31 mouse cellular contexts compared by ENCODE assay signal in genomic region chr15:96836670-96837069, GRCm38 (mm10).
"Had no signal": no experiment of that assay in that cellular context is flagged by ENCODE, and none has a peak within 500 bp of the region (broad histone marks: within the 10 kb centered on the region; RNA-seq: fewer than 3 reads in every experiment).

No protein-coding gene starts in this region.

- H3K4me3 ChIP-seq: limb, embryonic 10.5 days; limb, embryonic 12.5 days; limb, embryonic 13.5 days; limb, embryonic 15.5 days; liver, embryonic 12.5 days; liver, embryonic 13.5 days; liver, embryonic 15.5 days; lung, embryonic 15.5 days; megakaryocyte, embryonic 14.5 days; midbrain, embryonic 10.5 days; midbrain, embryonic 12.5 days; midbrain, embryonic 13.5 days; midbrain, embryonic 15.5 days; myocyte had no signal

- H3K4me1 ChIP-seq: limb, embryonic 15.5 days; liver, embryonic 12.5 days; liver, embryonic 15.5 days; lung, embryonic 15.5 days; megakaryocyte, embryonic 14.5 days; midbrain, embryonic 10.5 days; midbrain, embryonic 12.5 days; midbrain, embryonic 13.5 days; midbrain, embryonic 15.5 days had no signal

- H3K36me3 ChIP-seq: limb, embryonic 10.5 days; limb, embryonic 12.5 days; limb, embryonic 13.5 days; limb, embryonic 15.5 days; liver, embryonic 12.5 days; liver, embryonic 13.5 days; liver, embryonic 15.5 days; lung, embryonic 15.5 days; midbrain, embryonic 10.5 days; midbrain, embryonic 12.5 days; midbrain, embryonic 13.5 days; midbrain, embryonic 15.5 days had no signal

- DNase-seq: left cerebral cortex, postnatal 4 days; liver; liver, embryonic 13.5 days; liver, postnatal 0 days; lung, adult 18-20 months; lung, adult 2 months; lung, embryonic 14.5 days; lung, postnatal 10 days; lung, postnatal 14 days; lung, postnatal 36 days; lung, postnatal 4 days; midbrain, embryonic 14.5 days had no signal

- H3K4me2 ChIP-seq: limb, embryonic 12.5 days; limb, embryonic 13.5 days; limb, embryonic 15.5 days; liver, embryonic 11.5 days; liver, embryonic 12.5 days; liver, embryonic 13.5 days; liver, embryonic 15.5 days; lung, embryonic 14.5 days; lung, embryonic 15.5 days; midbrain, embryonic 11.5 days; midbrain, embryonic 12.5 days; midbrain, embryonic 13.5 days; midbrain, embryonic 15.5 days had no signal

- H3K27ac ChIP-seq: limb, embryonic 10.5 days; limb, embryonic 12.5 days; limb, embryonic 13.5 days; limb, embryonic 15.5 days; liver, embryonic 12.5 days; liver, embryonic 13.5 days; liver, embryonic 14.5 days; liver, embryonic 15.5 days; lung, embryonic 15.5 days; macrophage; midbrain, embryonic 10.5 days; midbrain, embryonic 12.5 days; midbrain, embryonic 13.5 days; midbrain, embryonic 15.5 days had no signal

- H3K9me3 ChIP-seq: limb, embryonic 10.5 days; limb, embryonic 12.5 days; limb, embryonic 13.5 days; limb, embryonic 15.5 days; liver, embryonic 12.5 days; liver, embryonic 13.5 days; liver, embryonic 15.5 days; lung, embryonic 15.5 days; midbrain, embryonic 10.5 days; midbrain, embryonic 12.5 days; midbrain, embryonic 13.5 days; midbrain, embryonic 15.5 days had no signal

- H3K9ac ChIP-seq: limb, embryonic 12.5 days; limb, embryonic 13.5 days; limb, embryonic 15.5 days; liver, embryonic 12.5 days; liver, embryonic 13.5 days; liver, embryonic 14.5 days; liver, embryonic 15.5 days; liver, postnatal 0 days; lung, embryonic 14.5 days; lung, embryonic 15.5 days; midbrain, embryonic 12.5 days; midbrain, embryonic 13.5 days; midbrain, embryonic 15.5 days had no signal

- ATAC-seq: liver, embryonic 12.5 days; liver, postnatal 0 days; lung, postnatal 0 days; midbrain, embryonic 13.5 days; midbrain, embryonic 15.5 days; midbrain, embryonic 16.5 days had no signal

- H3K27me3 ChIP-seq: limb, embryonic 12.5 days; limb, embryonic 13.5 days; limb, embryonic 15.5 days; liver, embryonic 12.5 days; liver, embryonic 13.5 days; liver, embryonic 15.5 days; lung, embryonic 15.5 days; midbrain, embryonic 12.5 days; midbrain, embryonic 13.5 days; midbrain, embryonic 15.5 days had no signal
